Mouse (Mus musculus): ENCODE results near the gene Muc2.

GRCm38 (mm10) chr7:141747451-141748100 is 57.4 kb downstream of the Muc2 start:
- TF ChIP-seq CTCF (IDR thresholded peaks at IDR 0.05; ENCODE audit: borderline replicate concordance, control insufficient read depth, extremely low read depth, insufficient read depth, low read length, poor library complexity) (no peak), POLR2A (IDR thresholded peaks at IDR 0.05; ENCODE audit: control insufficient read depth, extremely low read depth, insufficient read depth, low read length, poor library complexity) (no peak)

Data from thymus, adult 2 months (tissue).